Mouse (Mus musculus): ENCODE results near the gene Tor1aip2.
"Not testable (repeated sequence)": the region's sequence is repeated elsewhere in the genome, so short reads cannot be mapped to it uniquely, and the experiment has no call there.

Gene Tor1aip2

GRCm38 (mm10) chr1:156035269-156035929, at the start of gene Tor1aip2:
TSS of gene Tor1aip2 (plus strand) at chr1:156035403.
- no peak for DNase-seq (ENCODE audit: low read depth in 1 of 2, low spot score in 2 of 2)

GRCm38 (mm10) chr1:155987625-155988024, 47.6 kb upstream of the Tor1aip2 start:
- no peak for DNase-seq (ENCODE audit: low read depth in 1 of 2, low spot score in 2 of 2)

GRCm38 (mm10) chr1:155989387-155989786, 45.8 kb upstream of the Tor1aip2 start:
- no peak for DNase-seq (ENCODE audit: low read depth in 1 of 2, low spot score in 2 of 2)

GRCm38 (mm10) chr1:155990391-155990790, 44.8 kb upstream of the Tor1aip2 start:
- DNase-seq (ENCODE audit: low read depth in 1 of 2, low spot score in 2 of 2): no peak

GRCm38 (mm10) chr1:155994524-155994923, 40.7 kb upstream of the Tor1aip2 start:
- DNase-seq (ENCODE audit: low read depth in 1 of 2, low spot score in 2 of 2): no peak

GRCm38 (mm10) chr1:155995612-155996011, 39.6 kb upstream of the Tor1aip2 start:
- no peak for DNase-seq (ENCODE audit: low read depth in 1 of 2, low spot score in 2 of 2)

- no peak for DNase-seq (ENCODE audit: low read depth in 1 of 2, low spot score in 2 of 2)
Measured at GRCm38 (mm10) chr1:156002366-156002765, 32.8 kb upstream of the Tor1aip2 start.

GRCm38 (mm10) chr1:156003201-156003935, 31.8 kb upstream of the Tor1aip2 start:
- no peak for DNase-seq (ENCODE audit: low read depth in 1 of 2, low spot score in 2 of 2)

- DNase-seq (ENCODE audit: low read depth in 1 of 2, low spot score in 2 of 2): no peak
Measured at GRCm38 (mm10) chr1:156005906-156006305, 29.3 kb upstream of the Tor1aip2 start.

- DNase-seq (ENCODE audit: low read depth in 1 of 2, low spot score in 2 of 2): no peak
Measured at GRCm38 (mm10) chr1:156009003-156009402, 26.2 kb upstream of the Tor1aip2 start.

GRCm38 (mm10) chr1:156019800-156020199, 15.4 kb upstream of the Tor1aip2 start:
- DNase-seq (ENCODE audit: low read depth in 1 of 2, low spot score in 2 of 2): no peak

GRCm38 (mm10) chr1:156020402-156020801, 14.8 kb upstream of the Tor1aip2 start:
- DNase-seq (ENCODE audit: low read depth in 1 of 2, low spot score in 2 of 2): no peak

GRCm38 (mm10) chr1:156024831-156025503, 10.2 kb upstream of the Tor1aip2 start:
- DNase-seq (ENCODE audit: low read depth in 1 of 2, low spot score in 2 of 2): no peak

GRCm38 (mm10) chr1:156027849-156028248, 7.4 kb upstream of the Tor1aip2 start:
- no peak for DNase-seq (ENCODE audit: low read depth in 1 of 2, low spot score in 2 of 2)

- no peak for DNase-seq (ENCODE audit: low read depth in 1 of 2, low spot score in 2 of 2)
Measured at GRCm38 (mm10) chr1:156028340-156028975, 6.7 kb upstream of the Tor1aip2 start.

- DNase-seq (ENCODE audit: low read depth in 1 of 2, low spot score in 2 of 2): no peak
Measured at GRCm38 (mm10) chr1:156033921-156034320, 1.3 kb upstream of the Tor1aip2 start.

- no peak for DNase-seq (ENCODE audit: low read depth in 1 of 2, low spot score in 2 of 2)
Measured at GRCm38 (mm10) chr1:156034661-156035060, 542 bp upstream of the Tor1aip2 start.

GRCm38 (mm10) chr1:156035930-156036737, 931 bp downstream of the Tor1aip2 start, which contains the start of gene Tor1aip1:
TSS of gene Tor1aip1 (minus strand) at chr1:156036480.
- peak; percentile 94 to 97 for DNase-seq (ENCODE audit: low read depth in 1 of 2, low spot score in 2 of 2)

GRCm38 (mm10) chr1:156037144-156037583, 2.0 kb downstream of the Tor1aip2 start:
- DNase-seq (ENCODE audit: low read depth in 1 of 2, low spot score in 2 of 2): no peak

- not testable (repeated sequence) for DNase-seq (ENCODE audit: low read depth in 1 of 2, low spot score in 2 of 2)
Measured at GRCm38 (mm10) chr1:156039989-156040388, 4.8 kb downstream of the Tor1aip2 start.

Data from monocyte, adult 2 months (primary cell).